Mouse (Mus musculus): Measurements from ENCODE around the gene Hoxb8. TPM values are rescaled to one million over a fixed set of nuclear protein-coding genes. Genes with fewer than 3 reads are reported as not detected.

The Hoxb8 gene
- polyA plus RNA-seq, 1 experiment from 2014 or later, result 0.30 TPM

DNA sequence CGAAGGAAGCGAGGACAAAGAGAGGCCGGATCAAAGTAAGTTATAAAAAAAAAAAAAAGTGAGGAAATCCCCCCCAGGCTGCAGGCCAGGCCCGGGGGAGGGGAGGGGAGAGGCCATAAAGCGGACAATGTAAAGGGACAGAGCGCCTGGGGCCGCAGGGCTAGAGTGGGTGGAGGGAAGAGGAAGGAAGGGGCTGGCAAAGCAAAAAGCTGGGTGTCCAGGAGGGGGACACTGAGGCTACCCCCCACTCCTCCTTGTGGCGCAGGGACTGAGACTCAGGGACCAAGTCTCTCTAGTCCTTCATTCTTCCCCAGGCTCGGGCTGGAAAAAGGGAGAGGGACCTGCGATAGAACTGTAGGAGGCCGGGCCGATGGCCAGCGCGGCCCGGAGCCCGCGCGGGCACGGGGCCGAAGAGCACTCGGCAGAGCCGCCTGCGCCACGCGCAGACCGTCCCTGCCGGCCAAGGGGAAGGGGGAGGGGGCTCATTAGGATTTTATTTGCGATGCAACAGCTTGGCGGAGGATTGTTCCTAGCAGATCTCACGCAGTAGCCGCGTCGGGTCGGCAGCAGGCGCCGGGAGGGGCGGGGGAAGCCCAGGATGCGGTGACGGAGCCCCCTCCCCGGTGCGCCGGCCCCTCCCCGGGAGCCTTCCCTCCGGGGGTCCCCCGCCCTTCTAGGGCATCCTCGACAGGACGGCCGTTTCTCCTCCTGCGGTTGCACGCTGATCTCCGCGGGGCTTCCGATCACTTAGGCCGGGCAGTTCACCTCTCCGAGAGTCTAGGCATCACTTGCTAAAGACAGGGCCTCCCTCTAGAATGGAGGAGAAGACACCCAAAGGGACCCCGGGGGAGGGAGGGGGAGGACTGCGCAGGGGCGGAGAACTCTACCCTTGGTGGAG, 9.4 kb upstream of the Hoxb8 start:
- Histone ChIP-seq H3K36me3 (no peaks in the 10 kb centered on the region), H3K9me3 (no peaks in the 10 kb centered on the region), H3K27ac (no peak overlapping the region), H3K4me1 (peaks cover 18% of the 10 kb centered on the region), H3K27me3 (ENCODE audit: insufficient read depth, poor library complexity, severe bottlenecking) (peaks cover 100% of the 10 kb centered on the region), H3K4me3 (peak overlapping the region; percentile 43)
- under 1% methylated on average over 58 of the region's 58 CpGs for WGBS
- DNase-seq (ENCODE audit: low spot score), result no peak

DNA sequence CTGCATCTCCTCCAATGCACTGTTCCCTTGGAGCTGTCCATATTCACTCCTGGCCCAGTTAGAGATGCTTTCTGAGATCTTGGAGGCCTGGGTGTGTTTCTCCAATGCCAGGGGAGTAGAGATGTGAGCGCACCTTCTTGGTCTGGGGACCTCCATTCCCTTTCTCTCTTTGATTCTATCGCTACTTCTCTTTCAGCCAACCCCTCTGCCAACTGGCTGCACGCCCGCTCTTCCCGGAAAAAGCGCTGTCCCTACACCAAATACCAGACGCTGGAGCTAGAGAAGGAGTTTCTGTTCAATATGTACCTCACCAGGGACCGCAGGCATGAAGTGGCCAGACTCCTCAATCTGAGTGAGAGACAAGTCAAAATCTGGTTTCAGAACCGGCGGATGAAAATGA, 7.3 kb upstream of the Hoxb8 start:
- Histone ChIP-seq H3K36me3 (no peaks in the 10 kb centered on the region), H3K27ac (no peak overlapping the region), H3K4me3 (no peak overlapping the region), H3K4me1 (peaks cover 18% of the 10 kb centered on the region), H3K9me3 (no peaks in the 10 kb centered on the region), H3K27me3 (ENCODE audit: insufficient read depth, poor library complexity, severe bottlenecking) (peaks cover 100% of the 10 kb centered on the region)
- 4% methylated on average over 10 of the region's 10 CpGs for WGBS
- DNase-seq (ENCODE audit: low spot score), result no peak

DNA sequence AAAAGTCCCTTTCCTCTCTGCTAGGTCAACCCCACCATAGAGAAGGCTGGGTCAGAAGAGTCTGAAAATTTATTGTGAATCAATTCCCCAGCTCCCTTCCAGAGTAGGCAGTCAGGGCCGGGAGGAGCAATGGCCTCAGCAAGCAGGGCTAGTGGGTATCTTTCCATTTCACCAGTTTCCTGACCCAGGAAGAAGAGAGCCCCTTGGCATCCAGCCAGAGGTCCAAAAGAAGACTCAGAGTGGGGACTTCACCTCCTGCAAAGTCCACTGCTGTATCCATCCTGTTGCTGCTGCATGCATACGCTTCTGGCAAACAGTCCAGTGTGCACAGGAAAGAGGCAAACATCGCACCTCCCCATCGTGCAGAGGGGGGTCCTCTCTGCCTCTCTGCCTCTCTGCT, 5.8 kb upstream of the Hoxb8 start:
- DNase-seq (ENCODE audit: low spot score), result no peak
- WGBS, result 7% methylated on average over 4 of the region's 4 CpGs
- Histone ChIP-seq H3K36me3 (no peaks in the 10 kb centered on the region), H3K4me1 (peaks cover 14% of the 10 kb centered on the region), H3K27me3 (ENCODE audit: insufficient read depth, poor library complexity, severe bottlenecking) (peaks cover 100% of the 10 kb centered on the region), H3K27ac (no peak overlapping the region), H3K9me3 (no peaks in the 10 kb centered on the region), H3K4me3 (no peak overlapping the region)

DNA sequence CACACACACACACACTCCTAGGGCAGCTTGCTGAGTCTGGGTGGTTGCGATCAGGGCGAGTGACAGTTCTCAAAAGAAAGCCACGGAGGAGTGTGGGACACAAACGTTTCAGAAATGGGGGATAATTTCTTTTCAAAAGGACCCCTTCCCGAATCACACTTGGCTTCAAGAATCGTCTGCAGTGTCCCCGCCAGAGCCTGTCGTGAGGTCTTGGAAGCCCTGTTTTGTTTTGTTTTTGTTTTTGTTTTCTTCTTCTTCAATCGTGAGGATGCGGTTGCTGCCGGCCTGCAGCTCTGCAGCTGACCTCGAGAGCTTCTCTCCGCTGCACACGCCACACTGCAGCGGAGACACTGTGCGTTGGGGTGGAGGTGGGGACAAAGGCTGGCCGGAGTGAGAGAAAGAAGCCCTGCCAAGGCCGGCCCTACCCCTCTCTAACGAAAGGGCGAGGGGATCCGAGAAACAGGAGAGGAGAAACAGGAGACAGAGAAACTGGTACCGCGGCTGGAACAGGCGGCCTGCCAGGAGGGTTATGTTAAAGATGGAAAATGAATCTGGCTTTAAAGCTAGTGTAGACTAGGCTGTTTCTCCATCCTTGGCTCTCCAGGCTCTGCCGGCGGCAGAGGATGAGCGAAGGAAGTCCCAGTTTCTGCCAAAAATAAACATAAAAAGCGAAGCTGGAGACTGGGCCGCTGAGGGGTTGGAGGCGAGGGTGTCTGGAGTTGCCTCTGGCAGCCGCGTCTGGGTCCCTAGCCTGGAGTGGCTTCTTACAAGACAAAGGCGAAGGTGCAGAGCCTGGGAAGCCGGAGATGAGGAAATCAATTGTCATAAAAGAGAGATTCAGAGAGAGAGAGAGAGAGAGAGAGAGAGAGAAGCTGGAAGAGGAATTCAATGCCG, 4.3 kb upstream of the Hoxb8 start:
- no peaks in the 10 kb centered on the region for H3K36me3 ChIP-seq
- DNase-seq (ENCODE audit: low spot score), result peak; percentile 69
- H3K4me1 ChIP-seq, result peaks cover 1% of the 10 kb centered on the region
- H3K27me3 ChIP-seq (ENCODE audit: insufficient read depth, poor library complexity, severe bottlenecking), result peaks cover 100% of the 10 kb centered on the region
- no peak overlapping the region for H3K4me3 ChIP-seq
- no peak overlapping the region for H3K27ac ChIP-seq
- H3K9me3 ChIP-seq, result no peaks in the 10 kb centered on the region
- 2% methylated on average over 35 of the region's 35 CpGs for WGBS

DNA sequence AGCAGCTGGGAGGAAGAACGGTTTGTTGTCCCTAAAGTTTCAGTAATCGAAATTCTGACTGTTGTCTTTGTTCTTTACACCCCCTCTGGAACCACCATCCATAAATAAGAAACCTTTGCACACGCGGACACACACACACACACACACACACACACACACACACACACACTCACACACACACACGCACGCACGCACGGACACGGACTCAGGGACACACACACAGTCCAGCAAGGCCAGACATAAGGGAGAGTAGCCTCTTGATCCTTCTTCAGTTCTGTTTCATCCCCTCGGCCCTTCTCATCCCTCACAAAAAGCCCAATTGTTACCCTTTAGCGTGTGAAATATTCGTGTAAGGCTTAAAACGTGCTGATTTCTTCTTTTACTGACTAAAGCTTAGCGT, 3.4 kb upstream of the Hoxb8 start:
- Histone ChIP-seq H3K9me3 (no peaks in the 10 kb centered on the region), H3K27me3 (ENCODE audit: insufficient read depth, poor library complexity, severe bottlenecking) (peaks cover 100% of the 10 kb centered on the region), H3K36me3 (no peaks in the 10 kb centered on the region), H3K4me1 (peaks cover 5% of the 10 kb centered on the region; the same call in 1 of the 2 replicates), H3K4me3 (no peak overlapping the region), H3K27ac (no peak overlapping the region)
- 19% methylated on average over 14 of the region's 14 CpGs for WGBS
- DNase-seq (ENCODE audit: low spot score), result no peak

DNA sequence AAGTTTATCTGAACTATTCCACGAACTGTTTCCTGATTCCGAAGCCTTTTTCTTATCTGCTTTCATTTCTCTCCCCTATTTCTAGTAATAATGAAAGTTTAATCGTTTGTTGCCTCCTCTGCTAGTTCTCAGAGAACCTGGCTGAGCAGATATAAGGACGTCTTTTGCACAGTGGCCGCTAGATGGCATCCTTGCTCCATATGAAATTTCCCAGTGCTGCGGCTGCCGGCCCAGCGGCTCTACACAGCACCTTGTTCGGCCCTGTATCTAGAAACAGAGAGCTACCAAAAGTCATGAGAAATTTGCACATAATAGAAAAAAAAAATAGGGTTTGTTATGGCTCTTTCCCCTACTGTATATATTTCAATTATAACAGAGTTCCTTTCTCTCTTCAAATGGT, 2.9 kb upstream of the Hoxb8 start:
- Histone ChIP-seq H3K9me3 (no peaks in the 10 kb centered on the region), H3K4me3 (no peak overlapping the region), H3K27me3 (ENCODE audit: insufficient read depth, poor library complexity, severe bottlenecking) (peaks cover 100% of the 10 kb centered on the region), H3K4me1 (peaks cover 7% of the 10 kb centered on the region; the same call in 1 of the 2 replicates), H3K27ac (no peak overlapping the region), H3K36me3 (no peaks in the 10 kb centered on the region)
- WGBS, result under 1% methylated on average over 9 of the region's 9 CpGs
- DNase-seq (ENCODE audit: low spot score), result peak; percentile 87

DNA sequence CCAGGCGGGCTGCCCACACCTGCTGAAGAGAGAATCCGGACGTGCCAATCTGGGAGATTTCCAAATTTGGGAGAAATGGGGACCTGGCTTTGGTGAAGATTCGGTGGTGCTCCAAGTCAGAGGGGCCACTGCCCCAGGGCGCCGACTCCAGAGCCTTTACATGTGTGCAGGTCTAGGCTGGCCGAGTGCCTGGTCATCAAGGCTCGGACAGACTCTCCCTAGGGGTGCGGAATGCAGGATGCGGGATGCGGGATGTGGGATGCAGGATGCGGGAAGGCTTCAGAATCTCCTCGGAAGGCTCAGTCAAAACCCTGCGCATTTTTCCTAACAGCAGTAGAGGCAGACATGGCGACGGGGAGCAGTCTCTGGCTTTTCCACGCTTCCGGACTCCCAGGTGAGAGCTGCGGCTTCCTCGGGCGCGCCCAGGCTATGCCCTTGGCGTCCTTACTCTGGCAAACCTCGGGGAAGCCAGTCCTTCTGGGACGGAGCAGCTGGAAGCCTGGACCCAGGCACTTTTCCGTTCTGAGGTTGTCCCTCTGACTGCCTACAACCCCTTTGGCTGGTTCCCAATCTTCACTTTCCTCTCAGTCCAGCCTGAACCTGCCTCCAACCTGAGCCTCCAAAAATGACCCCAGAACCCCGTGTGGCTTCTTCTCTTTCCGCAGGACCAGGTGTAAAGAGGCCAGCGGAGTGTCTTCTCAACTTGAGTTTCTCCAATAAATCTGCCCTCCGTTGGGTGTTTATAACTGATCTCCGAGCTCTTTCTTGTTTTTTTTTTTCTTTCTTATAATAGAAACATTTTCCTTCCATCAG, 2.1 kb upstream of the Hoxb8 start:
- WGBS, result 4% methylated on average over 31 of the region's 31 CpGs
- H3K27me3 ChIP-seq (ENCODE audit: insufficient read depth, poor library complexity, severe bottlenecking), result peaks cover 100% of the 10 kb centered on the region
- no peak overlapping the region for H3K27ac ChIP-seq
- DNase-seq (ENCODE audit: low spot score), result peak; percentile 72
- H3K9me3 ChIP-seq, result no peaks in the 10 kb centered on the region
- peaks cover 14% of the 10 kb centered on the region for H3K4me1 ChIP-seq
- H3K4me3 ChIP-seq, result no peak overlapping the region
- no peaks in the 10 kb centered on the region for H3K36me3 ChIP-seq

DNA sequence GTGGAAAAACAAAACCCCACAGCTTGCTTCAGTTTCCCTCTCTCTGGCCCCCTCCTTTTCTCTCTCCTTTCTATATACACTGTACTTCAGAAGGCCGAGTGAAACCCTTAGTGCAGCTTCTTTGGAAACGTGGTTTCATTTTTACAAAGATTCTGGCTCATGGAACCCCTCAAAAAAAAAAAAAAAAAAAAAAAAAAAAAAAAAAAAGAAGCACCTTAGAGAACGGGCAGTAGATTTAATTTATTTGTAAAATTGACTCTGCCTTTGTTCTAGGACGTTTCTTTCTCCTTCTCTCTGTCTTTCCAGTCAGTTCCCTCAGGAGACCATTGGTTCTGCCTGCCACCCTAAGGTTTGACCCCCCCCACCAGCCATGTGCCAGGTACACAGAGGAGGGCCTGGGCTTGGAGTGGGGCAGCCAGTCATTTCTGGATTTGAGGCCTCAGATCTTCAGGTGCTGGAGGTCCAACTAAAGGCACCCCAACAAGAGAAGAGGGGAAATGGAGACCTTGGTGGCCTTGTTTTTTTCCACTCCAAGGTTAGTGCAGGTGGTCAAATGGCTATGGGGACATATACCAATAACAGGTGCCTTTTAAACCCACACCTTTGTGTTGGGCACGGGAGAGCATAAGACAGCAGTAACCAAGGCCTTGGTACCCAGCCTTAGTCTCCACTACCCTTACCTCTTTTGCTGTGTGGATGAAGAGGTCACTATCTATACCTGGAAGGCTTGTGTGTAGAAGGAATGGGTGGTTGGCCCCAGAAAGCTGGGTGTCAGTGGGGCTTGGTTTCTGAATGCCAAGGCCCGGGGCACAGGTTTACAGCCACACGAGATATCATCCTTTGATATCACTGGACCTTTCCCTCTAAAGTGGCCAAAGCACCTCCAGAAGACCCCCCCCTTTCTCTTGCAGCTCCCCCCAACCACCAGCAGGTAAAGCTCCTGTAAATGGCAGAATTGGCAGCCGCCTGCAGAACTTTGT, 1.0 kb upstream of the Hoxb8 start:
- 6% methylated on average over 8 of the region's 8 CpGs for WGBS
- Histone ChIP-seq H3K36me3 (no peaks in the 10 kb centered on the region), H3K4me1 (peaks cover 20% of the 10 kb centered on the region), H3K4me3 (no peak overlapping the region), H3K9me3 (no peaks in the 10 kb centered on the region), H3K27me3 (ENCODE audit: insufficient read depth, poor library complexity, severe bottlenecking) (peaks cover 100% of the 10 kb centered on the region), H3K27ac (no peak overlapping the region)
- peak; percentile 71 for DNase-seq (ENCODE audit: low spot score)

DNA sequence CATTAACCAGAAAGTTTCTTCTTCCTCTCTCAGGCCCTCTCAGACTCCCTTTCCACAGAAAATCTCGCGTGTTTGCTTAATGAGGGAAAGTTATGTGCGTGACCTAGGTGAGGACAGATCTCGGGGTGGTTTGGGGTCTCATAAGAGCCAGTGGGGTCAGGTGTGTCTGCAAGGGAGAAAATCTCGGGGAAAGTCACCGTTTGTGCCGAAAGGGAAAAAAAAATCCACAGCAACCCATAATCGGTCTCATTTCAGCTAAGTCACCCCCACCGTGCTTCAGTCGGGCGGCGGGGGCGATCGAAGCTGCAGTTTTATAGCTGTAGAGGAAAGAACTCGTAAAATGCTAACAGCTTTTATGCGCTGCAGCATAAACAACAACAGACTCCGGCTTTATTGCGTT, 309 bp upstream of the Hoxb8 start:
- no peaks in the 10 kb centered on the region for H3K9me3 ChIP-seq
- 7% methylated on average over 18 of the region's 18 CpGs for WGBS
- no peaks in the 10 kb centered on the region for H3K36me3 ChIP-seq
- H3K27ac ChIP-seq, result no peak overlapping the region
- DNase-seq (ENCODE audit: low spot score), result peak; percentile 70
- H3K4me3 ChIP-seq, result no peak overlapping the region
- H3K27me3 ChIP-seq (ENCODE audit: insufficient read depth, poor library complexity, severe bottlenecking), result peaks cover 100% of the 10 kb centered on the region
- H3K4me1 ChIP-seq, result peaks cover 21% of the 10 kb centered on the region

DNA sequence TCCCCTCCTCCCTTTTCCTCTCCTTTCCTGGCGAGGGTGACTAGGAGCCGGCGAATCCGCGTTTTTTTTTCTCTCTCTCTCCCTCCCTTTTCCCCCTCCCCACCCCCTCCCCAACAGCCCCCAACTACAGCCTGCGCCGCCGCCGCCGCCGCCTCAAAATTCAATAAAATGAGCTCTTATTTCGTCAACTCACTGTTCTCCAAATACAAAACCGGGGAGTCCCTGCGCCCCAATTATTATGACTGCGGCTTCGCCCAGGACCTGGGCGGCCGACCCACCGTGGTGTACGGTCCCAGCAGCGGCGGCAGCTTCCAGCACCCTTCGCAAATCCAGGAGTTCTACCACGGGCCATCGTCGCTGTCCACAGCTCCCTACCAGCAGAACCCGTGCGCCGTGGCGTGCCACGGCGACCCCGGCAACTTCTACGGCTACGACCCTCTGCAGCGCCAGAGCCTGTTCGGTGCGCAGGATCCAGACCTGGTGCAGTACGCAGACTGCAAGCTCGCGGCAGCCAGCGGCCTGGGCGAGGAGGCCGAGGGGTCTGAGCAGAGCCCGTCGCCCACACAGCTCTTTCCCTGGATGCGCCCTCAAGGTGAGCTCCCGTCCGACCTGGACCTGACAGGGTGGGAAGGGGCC, 1.2 kb downstream of the Hoxb8 start:
- H3K27me3 ChIP-seq (ENCODE audit: insufficient read depth, poor library complexity, severe bottlenecking), result peaks cover 100% of the 10 kb centered on the region
- DNase-seq (ENCODE audit: low spot score), result peak; percentile 76
- peak overlapping the region; percentile 23 for H3K4me3 ChIP-seq
- H3K9me3 ChIP-seq, result no peaks in the 10 kb centered on the region
- H3K4me1 ChIP-seq, result peaks cover 31% of the 10 kb centered on the region
- no peak overlapping the region for H3K27ac ChIP-seq
- under 1% methylated on average over 49 of the region's 49 CpGs for WGBS
- H3K36me3 ChIP-seq, result no peaks in the 10 kb centered on the region

DNA sequence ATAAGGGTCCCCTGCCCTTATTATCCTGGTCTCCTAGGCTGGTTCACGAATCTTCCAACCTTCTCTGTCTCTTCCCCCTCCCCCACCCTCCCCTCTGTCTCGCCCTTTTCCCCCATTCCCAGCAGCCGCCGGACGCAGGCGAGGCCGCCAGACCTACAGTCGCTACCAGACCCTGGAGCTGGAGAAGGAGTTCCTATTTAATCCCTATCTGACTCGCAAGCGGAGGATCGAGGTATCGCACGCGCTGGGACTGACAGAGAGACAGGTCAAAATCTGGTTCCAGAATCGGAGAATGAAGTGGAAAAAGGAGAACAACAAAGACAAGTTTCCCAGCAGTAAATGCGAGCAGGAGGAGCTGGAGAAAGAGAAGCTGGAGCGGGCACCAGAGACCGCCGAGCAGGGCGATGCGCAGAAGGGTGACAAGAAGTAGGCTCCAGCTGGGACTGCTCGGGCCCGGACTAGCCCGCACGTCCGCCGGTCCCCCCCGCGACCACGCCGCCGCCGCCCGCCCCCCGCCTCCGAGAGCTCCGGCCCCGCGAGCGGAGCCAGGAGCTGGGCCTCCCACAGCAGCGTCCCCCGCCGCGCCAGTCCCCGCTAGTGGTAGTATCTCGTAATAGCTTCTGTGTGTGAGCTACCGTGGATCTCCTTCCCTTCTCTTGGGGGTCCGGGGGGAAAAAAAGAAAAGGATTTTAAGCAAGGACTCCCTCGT, 2.5 kb downstream of the Hoxb8 start:
- DNase-seq (ENCODE audit: low spot score), result peak; percentile 75
- Histone ChIP-seq H3K27ac (no peak overlapping the region), H3K9me3 (no peaks in the 10 kb centered on the region), H3K4me1 (peaks cover 31% of the 10 kb centered on the region), H3K27me3 (ENCODE audit: insufficient read depth, poor library complexity, severe bottlenecking) (peaks cover 100% of the 10 kb centered on the region), H3K4me3 (peak overlapping the region; percentile 56), H3K36me3 (no peaks in the 10 kb centered on the region)
- under 1% methylated on average over 49 of the region's 49 CpGs for WGBS
